8 mouse cellular contexts compared by ENCODE assay signal in the genomic region with DNA sequence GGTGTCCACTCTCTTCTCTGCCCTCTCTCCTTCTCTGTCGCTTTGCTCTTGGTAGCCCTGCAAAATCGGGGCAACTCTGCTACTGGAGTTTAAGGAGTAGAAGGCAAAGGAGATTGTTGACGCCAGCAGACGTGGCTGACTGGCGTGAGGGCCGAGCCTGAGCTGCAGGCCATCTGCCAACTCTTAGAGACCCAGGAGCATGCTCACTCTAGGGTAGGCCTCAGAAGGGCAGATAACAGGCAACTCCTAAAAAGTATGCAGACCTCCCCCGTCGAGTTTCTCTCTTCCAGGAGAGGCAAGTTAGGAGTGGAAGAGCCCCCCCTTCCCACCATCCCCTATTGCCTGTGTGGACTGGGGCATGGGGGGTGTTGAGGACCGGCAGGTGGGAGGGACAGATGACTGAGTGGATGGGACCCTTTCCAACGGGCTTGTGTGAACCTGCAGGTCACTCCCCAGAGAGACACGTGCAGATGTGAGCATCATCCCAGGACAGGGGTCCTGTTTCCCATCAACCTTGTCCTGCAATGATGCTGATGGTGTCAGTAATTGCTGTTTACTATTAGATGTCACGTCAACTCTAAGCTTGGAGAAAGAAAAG. TPM values are rescaled to one million over a fixed set of nuclear protein-coding genes. Genes with fewer than 3 reads are reported as not detected.
DNase-seq lines count a peak whose midpoint lies in the region; ATAC-seq and TF ChIP-seq lines count a peak whose summit lies in the region.

No protein-coding gene starts in this region.

- ATAC-seq in kidney, postnatal 0 days (replicated peaks; ENCODE audit: low FRiP score, low read depth) = 0 out of 2 replicates have a peak, but pooled peaks have one; percentile 9
- ATAC-seq in midbrain, embryonic 13.5 days = no peak
- no peak for ATAC-seq in inflammation-experienced regulatory T-cells, adult 6 months

- H3K9me3 ChIP-seq in kidney, postnatal 0 days (replicated peaks; ENCODE audit: low read length) = no peaks in the 10 kb centered on the region
- H3K9me3 ChIP-seq in midbrain, embryonic 13.5 days = no peaks in the 10 kb centered on the region

- H3K4me3 ChIP-seq in liver, adult 2 months (ENCODE audit: insufficient read depth, low read depth, low read length) = peak overlapping the region; percentile 69
- H3K4me3 ChIP-seq in embryonic fibroblast, embryonic 13.5 days (ENCODE audit: insufficient read depth, low read length) = peak overlapping the region; percentile 55
- peak overlapping the region; percentile 72 for H3K4me3 ChIP-seq in kidney, postnatal 0 days (replicated peaks; ENCODE audit: low read depth, low read length)
- H3K4me3 ChIP-seq in midbrain, embryonic 13.5 days (replicated peaks) = peak overlapping the region; percentile 45; the same call in 1 of the 2 replicates

- WGBS in liver, adult 2 months = 7% methylated on average over 12 of the region's 12 CpGs
- 11% methylated on average over 12 of the region's 12 CpGs for WGBS in kidney, postnatal 0 days
- 4% methylated on average over 12 of the region's 12 CpGs for WGBS in midbrain, embryonic 13.5 days

- peaks cover 25% of the 10 kb centered on the region; the same call in 1 of the 2 replicates for H3K27me3 ChIP-seq in liver, adult 2 months (ENCODE audit: control insufficient read depth, insufficient read depth, low read length)
- peaks cover 16% of the 10 kb centered on the region for H3K27me3 ChIP-seq in kidney, postnatal 0 days (ENCODE audit: insufficient read depth, low read length)
- H3K27me3 ChIP-seq in midbrain, embryonic 13.5 days = peaks cover 98% of the 10 kb centered on the region

- no peaks in the 10 kb centered on the region for H3K36me3 ChIP-seq in liver, adult 2 months (ENCODE audit: control insufficient read depth, insufficient read depth, low read length)
- no peaks in the 10 kb centered on the region for H3K36me3 ChIP-seq in kidney, postnatal 0 days (ENCODE audit: insufficient read depth, low read length)
- H3K36me3 ChIP-seq in midbrain, embryonic 13.5 days = no peaks in the 10 kb centered on the region

- H3K27ac ChIP-seq in liver, adult 2 months (replicated peaks; ENCODE audit: insufficient read depth, low read depth, low read length) = peak overlapping the region; percentile 47
- H3K27ac ChIP-seq in embryonic fibroblast, embryonic 13.5 days (ENCODE audit: insufficient read depth, low read length) = peak overlapping the region; percentile 90
- H3K27ac ChIP-seq in kidney, postnatal 0 days = peak overlapping the region; percentile 89
- H3K27ac ChIP-seq in midbrain, embryonic 13.5 days = no peak overlapping the region

- H3K4me1 ChIP-seq in liver, adult 2 months (ENCODE audit: control insufficient read depth, insufficient read depth, low read length) = no peaks in the 10 kb centered on the region
- H3K4me1 ChIP-seq in embryonic fibroblast, embryonic 13.5 days (ENCODE audit: control insufficient read depth, insufficient read depth, low read length) = 0 out of 2 replicates have a peak, but pooled peaks cover 2% of the 10 kb centered on the region
- peaks cover 37% of the 10 kb centered on the region for H3K4me1 ChIP-seq in kidney, postnatal 0 days (replicated peaks; ENCODE audit: insufficient read depth, low read length)
- peaks cover 10% of the 10 kb centered on the region for H3K4me1 ChIP-seq in midbrain, embryonic 13.5 days (replicated peaks)

- no peak for DNase-seq in liver, adult 2 months (ENCODE audit: extremely low read depth, low read depth, low spot score)
- DNase-seq in liver = no peak
- peak; percentile 44 for DNase-seq in kidney, postnatal 0 days (ENCODE audit: low spot score)
- no peak for DNase-seq in thymus, postnatal 4 days
- DNase-seq in left cerebral cortex, adult 9 months (ENCODE audit: low spot score in 2 of 2) = no peak

- peak overlapping the region; percentile 61 for H3K9ac ChIP-seq in liver, adult 2 months (ENCODE audit: low read depth, low read length)
- H3K9ac ChIP-seq in kidney, postnatal 0 days (ENCODE audit: low read depth, low read length) = peak overlapping the region; percentile 76
- no peak overlapping the region for H3K9ac ChIP-seq in midbrain, embryonic 13.5 days (replicated peaks)

- TF ChIP-seq POLR2A in liver, adult 2 months (IDR thresholded peaks at IDR 0.05; ENCODE audit: extremely low read depth, insufficient read depth, low read length) = no peak
- TF ChIP-seq POLR2A in embryonic fibroblast, embryonic 13.5 days (IDR thresholded peaks at IDR 0.05; ENCODE audit: low read depth, low read length) = no peak; the same call in none of the 2 replicates

- peak overlapping the region; percentile 95 for H3K4me2 ChIP-seq in kidney, postnatal 0 days (ENCODE audit: low read length)
- H3K4me2 ChIP-seq in midbrain, embryonic 13.5 days (replicated peaks) = peak overlapping the region; percentile 80

- H3K79me2 ChIP-seq in liver, adult 2 months (ENCODE audit: control insufficient read depth, insufficient read depth, low read length) = no peaks in the 10 kb centered on the region

- TF ChIP-seq CTCF in liver, adult 2 months (IDR thresholded peaks at IDR 0.05; ENCODE audit: low read depth, low read length) = no peak
- no peak for TF ChIP-seq CTCF in embryonic fibroblast, embryonic 13.5 days (IDR thresholded peaks at IDR 0.05; ENCODE audit: borderline replicate concordance, insufficient read depth, low read length)
- no peak for TF ChIP-seq CTCF in kidney, postnatal 0 days (IDR thresholded peaks at IDR 0.05; ENCODE audit: low read depth)

RNA-seq across cellular contexts. Expression of a gene that starts 1.1 kb away (rescaled TPM):
- total RNA-seq in liver, adult 2 months (2014; rRNA removed) = 0.13 TPM in 1 of 2 replicates, not detected in the other
- 0.10 and 0.18 TPM in 2 replicates for polyA plus RNA-seq in liver, adult 2 months (2012; rRNA removed)
- polyA plus RNA-seq in embryonic fibroblast, embryonic 13.5 days (2011; ENCODE audit: insufficient read length, low read depth, missing spikeins) = 2.4 and 3.0 TPM in 2 replicates
- 0.33 and 0.64 TPM in 2 replicates for polyA plus RNA-seq in kidney, postnatal 0 days (2015; fragmentation: Nextera tagmentation; extraction: Ambion mirVana)
- polyA plus RNA-seq in midbrain, embryonic 13.5 days (2015; fragmentation: Nextera tagmentation; extraction: Ambion mirVana) = 0.07 and 0.09 TPM in 2 replicates
- polyA plus RNA-seq in inflammation-experienced regulatory T-cells, adult 6 months (2017; shearing (Covaris generic)) = not detected

RNA-seq across cellular contexts. Expression of a gene that starts 5.4 kb away (rescaled TPM):
- 0.09 and 0.40 TPM in 2 replicates for total RNA-seq in liver, adult 2 months (2014; rRNA removed)
- 0.27 and 0.34 TPM in 2 replicates for polyA plus RNA-seq in liver, adult 2 months (2012; rRNA removed)
- 4.3 and 4.8 TPM in 2 replicates for polyA plus RNA-seq in embryonic fibroblast, embryonic 13.5 days (2011; ENCODE audit: insufficient read length, low read depth, missing spikeins)
- polyA plus RNA-seq in kidney, postnatal 0 days (2015; fragmentation: Nextera tagmentation; extraction: Ambion mirVana) = 2.3 and 2.4 TPM in 2 replicates
- 0.18 TPM in 1 of 2 replicates, not detected in the other for polyA plus RNA-seq in midbrain, embryonic 13.5 days (2015; fragmentation: Nextera tagmentation; extraction: Ambion mirVana)
- polyA plus RNA-seq in inflammation-experienced regulatory T-cells, adult 6 months (2017; shearing (Covaris generic)) = not detected

RNA-seq across cellular contexts. Expression of a gene that starts 18.0 kb away (rescaled TPM):
- 0.09 TPM in 1 of 2 replicates, not detected in the other for total RNA-seq in liver, adult 2 months (2014; rRNA removed)
- 0.02 TPM in 2 replicates for polyA plus RNA-seq in liver, adult 2 months (2012; rRNA removed)
- 0.23 TPM in 1 of 2 replicates, not detected in the other for polyA plus RNA-seq in embryonic fibroblast, embryonic 13.5 days (2011; ENCODE audit: insufficient read length, low read depth, missing spikeins)
- 1.3 TPM in 2 replicates for polyA plus RNA-seq in kidney, postnatal 0 days (2015; fragmentation: Nextera tagmentation; extraction: Ambion mirVana)
- polyA plus RNA-seq in midbrain, embryonic 13.5 days (2015; fragmentation: Nextera tagmentation; extraction: Ambion mirVana) = not detected in 2 replicates
- not detected for polyA plus RNA-seq in inflammation-experienced regulatory T-cells, adult 6 months (2017; shearing (Covaris generic))

RNA-seq across cellular contexts. Expression of a gene that starts 32.3 kb away (rescaled TPM):
- total RNA-seq in liver, adult 2 months (2014; rRNA removed) = 0.28 TPM in 1 of 2 replicates, not detected in the other
- 0.23 and 0.39 TPM in 2 replicates for polyA plus RNA-seq in liver, adult 2 months (2012; rRNA removed)
- polyA plus RNA-seq in embryonic fibroblast, embryonic 13.5 days (2011; ENCODE audit: insufficient read length, low read depth, missing spikeins) = 3.0 and 4.2 TPM in 2 replicates
- polyA plus RNA-seq in kidney, postnatal 0 days (2015; fragmentation: Nextera tagmentation; extraction: Ambion mirVana) = 1.6 and 2.2 TPM in 2 replicates
- not detected in 2 replicates for polyA plus RNA-seq in midbrain, embryonic 13.5 days (2015; fragmentation: Nextera tagmentation; extraction: Ambion mirVana)
- not detected for polyA plus RNA-seq in inflammation-experienced regulatory T-cells, adult 6 months (2017; shearing (Covaris generic))

RNA-seq across cellular contexts. Expression of a gene that starts 45.1 kb away (rescaled TPM):
- 0.28 and 0.40 TPM in 2 replicates for total RNA-seq in liver, adult 2 months (2014; rRNA removed)
- 0.10 and 0.16 TPM in 2 replicates for polyA plus RNA-seq in liver, adult 2 months (2012; rRNA removed)
- 11.9 and 18.6 TPM in 2 replicates for polyA plus RNA-seq in embryonic fibroblast, embryonic 13.5 days (2011; ENCODE audit: insufficient read length, low read depth, missing spikeins)
- 9.7 and 10.4 TPM in 2 replicates for polyA plus RNA-seq in kidney, postnatal 0 days (2015; fragmentation: Nextera tagmentation; extraction: Ambion mirVana)
- 0.08 and 0.17 TPM in 2 replicates for polyA plus RNA-seq in midbrain, embryonic 13.5 days (2015; fragmentation: Nextera tagmentation; extraction: Ambion mirVana)
- polyA plus RNA-seq in inflammation-experienced regulatory T-cells, adult 6 months (2017; shearing (Covaris generic)) = not detected
